Mouse (Mus musculus) layer of hippocampus, adult 2 months (tissue): ENCODE results near the gene Ints7. TPM values are rescaled to one million over a fixed set of nuclear protein-coding genes. Genes with fewer than 3 reads are reported as not detected.

Experiments used
- DNase-seq, 2 experiments: peaks; one replicate each; pipeline ENCODE4 v3.0.0; 2022; ENCODE audit warnings: low spot score in 2 of 2
- H3K27ac ChIP-seq: fragments of 200-600 bp; 2 replicates; pipeline ENCODE4 v1.8.1; 2022
- H3K4me3 ChIP-seq: fragments of 200-600 bp; 2 replicates; pipeline ENCODE4 v1.8.1; 2022; ENCODE audit warnings: mild to moderate bottlenecking
- CTCF ChIP-seq: fragments of 200-600 bp; conservative IDR thresholded peaks from 2 replicates; pipeline ENCODE4 v1.8.1; 2022; ENCODE audit warnings: antibody characterized with exemption, mild to moderate bottlenecking, moderate library complexity
- total RNA-seq, 2 experiments: library from RNA; stranded (reverse); gene quantifications; 2 replicates each; pipeline ENCODE4 v1.2.3; 2021

The Ints7 gene
- total RNA-seq, 2 experiments from 2014 or later, result 23.2 to 25.8 TPM

GRCm38 (mm10) chr1:191624492-191624891 is 49.1 kb downstream of the Ints7 start:
- Histone ChIP-seq H3K27ac (no peak overlapping the region), H3K4me3 (no peak overlapping the region)
- no peak for TF ChIP-seq CTCF
- DNase-seq, result no peak

GRCm38 (mm10) chr1:191625026-191625425 is 49.6 kb downstream of the Ints7 start:
- TF ChIP-seq CTCF, result no peak
- no peak overlapping the region for H3K27ac ChIP-seq
- no peak for DNase-seq
- H3K4me3 ChIP-seq, result no peak overlapping the region

- no peak overlapping the region for H3K4me3 ChIP-seq
- no peak for TF ChIP-seq CTCF
- H3K27ac ChIP-seq, result no peak overlapping the region
- DNase-seq, result no peak
These were observed 50.2 kb downstream of the Ints7 start for GRCm38 (mm10) chr1:191625620-191626019.

DNA sequence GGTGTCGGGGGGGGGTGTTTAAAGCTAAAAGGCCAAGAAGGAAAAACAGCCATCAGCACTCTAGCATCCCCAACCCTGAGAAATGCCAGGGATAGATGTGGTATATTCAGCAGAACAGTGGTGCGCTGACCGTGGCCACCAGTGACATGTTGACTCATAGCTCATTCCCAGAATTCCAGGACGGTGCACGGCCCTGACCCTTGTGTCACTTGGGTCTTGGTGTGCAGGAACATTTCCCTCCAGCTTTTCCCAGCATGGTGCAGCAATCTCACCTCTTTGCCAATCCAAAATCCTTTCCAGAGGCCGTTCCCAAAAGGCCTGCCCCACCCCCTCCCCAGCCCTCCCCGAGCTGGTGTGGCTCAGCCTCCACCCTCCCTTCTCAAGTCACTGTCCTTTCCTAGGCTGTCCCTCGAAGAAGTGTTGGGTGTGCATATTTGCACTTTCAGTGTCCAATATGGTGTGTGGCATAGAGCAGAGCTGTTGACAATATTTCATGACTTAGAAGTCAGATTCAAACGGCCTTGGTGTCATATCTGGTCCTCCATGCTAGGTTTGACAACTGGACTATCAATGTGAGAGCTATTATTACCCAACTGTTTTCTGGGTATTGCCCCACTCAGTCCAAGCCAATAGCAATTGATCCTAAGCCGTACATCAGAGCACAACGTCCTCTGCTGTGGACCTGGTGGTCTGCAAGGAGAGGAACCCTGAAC is 53.2 kb downstream of the Ints7 start:
- H3K27ac ChIP-seq, result no peak overlapping the region
- TF ChIP-seq CTCF, result no peak
- H3K4me3 ChIP-seq, result no peak overlapping the region
- no peak for DNase-seq

- Histone ChIP-seq H3K27ac (no peak overlapping the region), H3K4me3 (no peak overlapping the region)
- TF ChIP-seq CTCF, result no peak
- DNase-seq, result no peak
These were observed 53.8 kb downstream of the Ints7 start for GRCm38 (mm10) chr1:191629170-191629636.

DNA sequence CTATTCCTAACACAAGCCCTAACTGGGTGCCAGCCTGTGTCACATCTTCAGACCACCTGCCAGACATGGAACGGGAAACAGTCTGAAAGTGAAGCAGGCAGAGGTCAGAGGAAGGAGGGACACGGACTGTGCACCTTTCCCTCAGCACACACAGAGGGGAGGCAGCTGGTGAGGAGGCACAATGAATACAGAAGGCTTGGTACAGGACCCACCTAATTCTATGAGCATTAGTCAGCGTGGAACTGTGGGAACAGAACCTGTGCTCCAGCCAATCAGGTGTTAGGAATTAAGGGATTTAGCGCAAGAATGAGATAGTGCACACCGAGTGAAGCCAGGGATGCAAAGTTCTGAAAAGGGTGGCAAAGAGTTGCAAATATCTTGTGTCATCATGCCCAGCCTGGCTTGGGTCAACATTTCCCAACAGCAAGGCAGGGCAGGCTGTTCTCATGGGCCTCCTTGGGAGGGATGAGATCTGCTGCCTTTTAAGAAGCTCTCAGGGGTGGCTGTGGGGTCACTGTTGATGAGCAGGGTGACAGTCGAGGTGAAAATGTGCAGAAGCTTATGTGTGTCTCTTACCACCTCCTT is 57.2 kb downstream of the Ints7 start:
- DNase-seq, result no peak
- H3K4me3 ChIP-seq, result no peak overlapping the region
- no peak overlapping the region for H3K27ac ChIP-seq
- no peak for TF ChIP-seq CTCF

DNA sequence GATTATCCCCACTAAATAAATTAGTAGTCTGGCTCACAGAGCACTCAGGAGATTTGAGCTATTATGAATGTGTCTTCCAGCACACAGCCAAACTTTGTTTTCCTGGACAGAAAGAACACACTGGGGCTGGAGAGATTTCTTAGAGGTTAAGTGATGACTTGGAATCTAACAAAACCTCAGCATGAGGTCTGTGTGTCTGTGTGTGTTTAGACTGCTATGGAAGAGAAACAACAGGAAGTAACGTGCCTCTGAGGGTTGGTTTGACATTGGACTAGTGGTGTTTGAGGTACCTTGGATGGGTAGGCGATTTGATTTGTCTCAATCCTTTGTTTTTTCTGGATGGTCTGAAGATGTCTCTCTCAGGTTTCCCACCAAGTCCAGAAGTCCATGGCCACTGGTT is 58.7 kb downstream of the Ints7 start:
- no peak for TF ChIP-seq CTCF
- no peak overlapping the region for H3K4me3 ChIP-seq
- no peak overlapping the region for H3K27ac ChIP-seq
- DNase-seq, result no peak

DNA sequence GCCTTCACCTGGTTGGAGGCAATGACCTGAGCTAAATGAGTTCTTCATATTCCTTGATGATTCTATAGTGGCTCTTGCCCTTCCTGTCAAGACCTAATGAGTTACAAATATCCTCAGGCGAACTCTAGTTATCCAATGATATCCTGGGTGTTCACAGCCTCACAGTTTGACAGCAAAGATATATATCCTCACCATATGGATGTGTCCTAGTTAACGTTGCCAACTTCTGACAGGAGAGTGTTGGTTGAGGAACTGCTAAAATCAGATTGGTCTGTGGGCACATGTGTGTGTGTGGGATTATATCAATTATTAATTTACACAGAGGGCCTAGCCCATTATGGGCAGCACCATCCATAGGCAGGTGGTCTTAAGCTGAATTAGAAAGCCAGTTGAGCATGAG is 63.0 kb downstream of the Ints7 start:
- no peak for TF ChIP-seq CTCF
- H3K27ac ChIP-seq, result no peak overlapping the region
- DNase-seq, result no peak
- H3K4me3 ChIP-seq, result no peak overlapping the region

DNA sequence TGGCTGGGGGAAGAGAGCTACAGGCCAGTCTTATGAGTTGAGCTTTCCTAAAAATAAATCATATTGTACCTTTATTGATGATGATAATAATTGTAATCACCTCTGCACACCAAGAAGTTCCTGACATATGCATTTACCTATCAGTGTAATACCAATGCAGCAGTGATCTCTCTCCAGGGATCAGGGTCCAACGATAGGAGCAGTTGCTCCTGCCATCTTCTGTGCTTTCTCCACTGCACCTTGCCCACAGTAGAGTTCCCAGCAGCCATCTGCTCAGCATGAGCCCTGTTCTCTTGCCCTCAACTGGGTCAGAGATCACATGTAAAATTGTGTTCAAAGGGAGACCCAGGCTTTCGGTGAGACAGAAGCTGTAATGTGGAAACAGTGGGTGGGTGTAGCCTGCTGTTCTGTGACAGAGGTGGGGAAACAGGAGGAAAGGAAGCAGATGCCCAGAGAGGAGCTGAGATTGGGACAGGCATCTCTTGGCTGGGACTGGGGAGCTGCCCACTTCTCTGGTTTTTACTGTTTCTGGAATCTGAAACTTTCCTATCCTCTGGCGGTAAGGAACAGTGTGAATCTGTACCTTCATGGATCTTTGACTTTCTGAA is 63.9 kb downstream of the Ints7 start:
- TF ChIP-seq CTCF, result no peak
- no peak for DNase-seq
- Histone ChIP-seq H3K27ac (no peak overlapping the region), H3K4me3 (no peak overlapping the region)

DNA sequence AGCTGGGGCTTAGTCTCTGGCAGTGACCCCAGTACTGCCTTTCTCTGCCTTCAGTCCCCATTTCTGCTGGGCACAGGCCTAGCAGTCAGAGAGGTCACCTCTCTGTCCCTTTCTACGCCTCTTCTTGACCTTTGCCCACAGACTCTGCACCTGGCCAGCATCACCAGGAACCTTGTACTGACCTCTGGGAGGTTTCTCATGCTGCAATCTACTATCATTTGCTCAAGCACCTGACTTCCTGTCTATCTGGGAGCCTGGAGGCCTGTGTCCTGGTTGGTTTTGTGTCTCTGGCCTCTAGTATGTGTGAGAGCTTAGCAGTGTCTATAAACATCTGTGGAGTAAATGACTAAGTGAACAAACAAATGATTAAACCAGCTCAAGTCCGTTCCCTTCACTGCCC is 64.7 kb downstream of the Ints7 start:
- H3K27ac ChIP-seq, result no peak overlapping the region
- no peak overlapping the region for H3K4me3 ChIP-seq
- DNase-seq, result no peak
- no peak for TF ChIP-seq CTCF

- H3K4me3 ChIP-seq, result no peak overlapping the region
- DNase-seq, result no peak
- no peak overlapping the region for H3K27ac ChIP-seq
- TF ChIP-seq CTCF, result no peak
These were observed 65.4 kb downstream of the Ints7 start for GRCm38 (mm10) chr1:191640848-191641247.

DNA sequence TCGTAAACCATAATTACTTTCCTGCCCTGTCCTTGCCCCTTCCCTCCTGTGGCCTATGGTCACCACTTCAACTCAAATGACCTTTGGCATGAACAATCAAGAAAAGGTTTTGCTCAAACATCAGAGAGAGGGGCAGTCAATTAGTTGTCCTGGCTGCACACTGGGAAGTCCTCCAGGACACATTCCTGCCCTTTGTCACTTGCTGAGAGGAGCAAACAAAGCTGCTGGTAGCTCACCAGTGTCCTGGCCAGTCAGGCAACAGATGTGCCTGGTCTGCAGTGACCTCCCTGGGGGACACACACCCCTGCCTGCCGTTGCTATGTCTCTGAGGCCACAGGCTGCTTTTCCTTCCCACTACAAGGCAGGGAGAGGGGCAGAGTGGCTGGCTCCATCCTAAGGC is 66.0 kb downstream of the Ints7 start:
- TF ChIP-seq CTCF, result no peak
- no peak for DNase-seq
- Histone ChIP-seq H3K4me3 (no peak overlapping the region), H3K27ac (no peak overlapping the region)

DNA sequence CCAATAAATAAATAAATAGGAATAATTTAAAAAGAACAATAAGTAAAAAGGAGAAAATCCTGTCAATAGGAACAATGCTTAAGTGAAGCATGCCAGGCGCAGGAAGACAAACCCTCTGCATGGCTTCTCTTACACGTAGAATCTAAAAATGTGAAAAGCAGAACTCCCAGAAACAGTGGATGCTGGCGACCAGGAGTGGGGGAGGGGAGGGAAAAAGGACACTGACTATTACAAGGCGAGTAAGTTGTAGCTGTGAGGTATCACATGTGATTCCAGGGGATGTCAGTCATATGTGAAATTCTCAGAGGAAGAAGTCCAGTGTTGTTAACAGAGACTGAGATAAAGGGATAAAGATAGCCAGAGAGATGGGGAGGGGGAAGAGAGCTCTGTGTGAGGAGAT is 67.5 kb downstream of the Ints7 start:
- no peak for DNase-seq
- Histone ChIP-seq H3K27ac (no peak overlapping the region), H3K4me3 (no peak overlapping the region)
- TF ChIP-seq CTCF, result no peak

DNA sequence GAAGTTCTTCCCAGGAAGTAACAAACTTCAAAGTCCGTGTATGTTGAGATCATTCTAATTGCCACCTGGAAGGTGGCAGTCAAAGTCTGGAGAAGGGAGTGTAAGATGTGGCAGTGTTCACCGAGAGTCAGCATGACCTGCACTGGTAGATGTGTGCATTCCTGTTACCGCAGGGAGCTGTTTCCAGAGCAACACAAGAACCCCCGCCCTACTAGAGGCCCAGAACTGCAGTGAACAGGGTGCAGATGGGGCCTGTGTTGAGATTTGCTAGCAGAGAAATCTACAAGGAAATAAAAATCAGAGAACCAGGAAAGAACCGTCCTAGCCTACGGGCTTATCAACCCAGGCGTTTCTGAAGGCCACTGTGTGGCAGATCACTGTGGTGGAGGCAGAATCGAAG is 70.5 kb downstream of the Ints7 start:
- no peak for TF ChIP-seq CTCF
- Histone ChIP-seq H3K27ac (no peak overlapping the region), H3K4me3 (no peak overlapping the region)
- no peak for DNase-seq
